Mouse (Mus musculus) megakaryocyte, embryonic 14.5 days (primary cell): ENCODE data around the gene Irx3.

ENCODE experiments used
- FLI1 ChIP-seq: IDR thresholded peaks from 2 replicates; pipeline ENCODE4 v1.6.1; 2012; ENCODE audit warnings: low read length, inconsistent platforms, mixed read lengths
- GATA1 ChIP-seq: IDR thresholded peaks from 3 replicates; pipeline ENCODE4 v1.6.1; 2012; ENCODE audit warnings: mixed read lengths, low read length, inconsistent platforms, borderline replicate concordance

GRCm38 (mm10) chr8:91802401-91803322, 795 bp upstream of the Irx3 start:
- TF ChIP-seq GATA1 (no peak), FLI1 (no peak)
